Mouse (Mus musculus): ENCODE measurements around the gene Tprgl. TPM values are rescaled to one million over a fixed set of nuclear protein-coding genes. Genes with fewer than 3 reads are reported as not detected.

The Tprgl gene
- 145 and 148 TPM in 2 replicates for polyA plus RNA-seq (2014; fragmentation: Nextera tagmentation; extraction: Ambion mirVana)

DNA sequence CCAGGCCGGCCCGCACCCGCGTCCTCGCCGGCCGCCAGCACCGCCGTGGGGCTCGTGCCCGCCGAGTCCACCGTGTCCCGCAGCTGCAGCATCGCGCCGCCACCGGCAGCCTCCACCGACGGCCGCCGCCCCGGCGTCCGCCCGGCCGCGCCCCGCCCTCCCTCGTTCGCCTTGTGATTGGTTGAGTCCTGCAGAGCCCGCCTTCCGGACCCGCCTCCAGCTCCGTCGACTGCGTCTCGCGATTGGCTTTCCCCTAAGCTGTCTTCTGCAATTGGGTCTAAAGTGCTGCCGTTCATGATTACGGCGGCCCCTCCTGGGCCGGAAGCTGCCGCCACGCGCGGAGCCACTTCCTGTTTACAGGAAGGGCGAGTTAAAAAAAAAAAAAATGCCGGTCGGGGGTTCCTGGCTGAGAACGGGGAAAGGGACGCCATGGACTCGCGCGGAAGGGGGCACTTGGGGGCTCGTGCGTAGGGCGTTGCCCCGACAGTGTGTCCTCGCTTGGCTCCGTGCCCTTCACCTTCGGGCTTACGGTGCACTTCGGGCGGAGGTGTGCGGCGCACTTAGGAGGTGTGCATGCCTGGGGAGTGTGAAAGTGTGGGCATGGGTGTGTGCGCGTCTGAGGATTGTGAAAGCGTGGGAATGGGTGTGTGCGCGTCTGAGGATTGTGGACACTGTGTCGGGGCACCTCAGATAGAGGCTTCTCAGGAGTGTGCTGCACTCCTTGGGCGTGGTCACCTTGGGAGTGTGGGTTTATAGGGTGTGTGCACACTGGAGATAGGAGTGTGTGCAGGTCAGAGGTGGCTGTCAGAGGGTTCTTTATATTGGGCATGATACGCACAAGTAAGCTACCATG lies at the start of gene Tprgl:
Gene Tprgl (minus strand): TSS at position 129 of the 853 bp plus-strand sequence.
- under 1% methylated on average over 75 of the region's 75 CpGs for WGBS
- peak within 1 kb of the TSS; percentile 70 to 74 for H3K27ac ChIP-seq (replicated peaks in 1 of 2; ENCODE audit: control insufficient read depth in 1 of 2, insufficient read depth in 1 of 2, low read depth in 2 of 2, low read length in 2 of 2)
- peak within 1 kb of the TSS; percentile 82 for H3K4me2 ChIP-seq (ENCODE audit: low read length)
- H3K9me3 ChIP-seq (ENCODE audit: control insufficient read depth, low read length): no peaks in the 10 kb centered on the region
- H3K27me3 ChIP-seq (ENCODE audit: control insufficient read depth, insufficient read depth, low read length): no peaks in the 10 kb centered on the region
- peak within 1 kb of the TSS; percentile 86 for H3K9ac ChIP-seq (ENCODE audit: low read length)
- peaks cover 33% of the 10 kb centered on the region for H3K36me3 ChIP-seq (ENCODE audit: control insufficient read depth, insufficient read depth, low read length)
- ATAC-seq (ENCODE audit: insufficient number of reproducible peaks, insufficient read depth, low FRiP score, low read depth): peak; percentile 94
- peaks cover 3 to 15% of the 10 kb centered on the region in 2 experiments; a peak in 3 of 4 replicates for H3K4me1 ChIP-seq (ENCODE audit: control insufficient read depth in 2 of 2, insufficient read depth in 2 of 2, low read length in 2 of 2)
- H3K4me3 ChIP-seq (ENCODE audit: control insufficient read depth in 1 of 2, insufficient read depth in 1 of 2, low read depth in 1 of 2, low read length in 2 of 2): peak within 1 kb of the TSS; percentile 86 to 97

DNA sequence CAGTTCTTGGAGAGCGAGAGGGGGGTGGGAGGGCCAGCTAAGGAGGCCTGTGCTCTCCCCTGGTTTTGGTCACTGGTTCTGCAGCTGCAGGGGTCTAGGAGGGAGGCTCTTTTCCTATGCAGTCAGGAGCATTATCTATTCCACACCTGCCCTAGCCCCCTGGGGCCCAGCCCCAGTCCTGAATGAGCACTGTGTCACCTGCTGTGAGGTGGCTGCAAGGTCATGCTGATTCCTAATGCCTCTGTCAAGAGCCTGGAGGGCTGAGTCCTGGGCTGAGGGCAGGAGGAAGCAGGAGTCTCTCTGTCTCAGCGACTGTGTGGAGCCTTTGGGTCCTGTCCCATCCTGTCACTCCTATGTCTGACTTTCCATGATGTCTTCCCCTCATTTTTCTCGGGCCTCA lies 49.4 kb upstream of the Tprgl start:
- Histone ChIP-seq H3K4me1 (ENCODE audit: control insufficient read depth in 2 of 2, insufficient read depth in 2 of 2, low read length in 2 of 2) (peaks cover 30 to 36% of the 10 kb centered on the region in 2 experiments), H3K36me3 (ENCODE audit: control insufficient read depth, insufficient read depth, low read length) (no peaks in the 10 kb centered on the region), H3K27ac (replicated peaks in 1 of 2; ENCODE audit: control insufficient read depth in 1 of 2, insufficient read depth in 1 of 2, low read depth in 2 of 2, low read length in 2 of 2) (peak overlapping the region in 1 of 2 experiments; percentile 52; a peak in 1 of 4 replicates), H3K27me3 (ENCODE audit: control insufficient read depth, insufficient read depth, low read length) (no peaks in the 10 kb centered on the region), H3K9ac (ENCODE audit: low read length) (no peak overlapping the region), H3K4me2 (ENCODE audit: low read length) (no peak overlapping the region), H3K4me3 (ENCODE audit: control insufficient read depth in 1 of 2, insufficient read depth in 1 of 2, low read depth in 1 of 2, low read length in 2 of 2) (no peak overlapping the region), H3K9me3 (ENCODE audit: control insufficient read depth, low read length) (no peaks in the 10 kb centered on the region)
- 22% methylated on average over 3 of the region's 3 CpGs for WGBS
- no peak for ATAC-seq (ENCODE audit: insufficient number of reproducible peaks, insufficient read depth, low FRiP score, low read depth)

- Histone ChIP-seq H3K27me3 (ENCODE audit: control insufficient read depth, insufficient read depth, low read length) (no peaks in the 10 kb centered on the region), H3K9me3 (ENCODE audit: control insufficient read depth, low read length) (no peaks in the 10 kb centered on the region), H3K9ac (ENCODE audit: low read length) (no peak overlapping the region), H3K4me3 (ENCODE audit: control insufficient read depth in 1 of 2, insufficient read depth in 1 of 2, low read depth in 1 of 2, low read length in 2 of 2) (no peak overlapping the region), H3K27ac (replicated peaks in 1 of 2; ENCODE audit: control insufficient read depth in 1 of 2, insufficient read depth in 1 of 2, low read depth in 2 of 2, low read length in 2 of 2) (0 out of 4 replicates have a peak overlapping the region, but pooled peaks of 1 of the 2 experiments have one; percentile 52), H3K4me1 (ENCODE audit: control insufficient read depth in 2 of 2, insufficient read depth in 2 of 2, low read length in 2 of 2) (peaks cover 30 to 33% of the 10 kb centered on the region in 2 experiments), H3K4me2 (ENCODE audit: low read length) (no peak overlapping the region), H3K36me3 (ENCODE audit: control insufficient read depth, insufficient read depth, low read length) (no peaks in the 10 kb centered on the region)
- 60% methylated on average over 6 of the region's 6 CpGs for WGBS
- ATAC-seq (ENCODE audit: insufficient number of reproducible peaks, insufficient read depth, low FRiP score, low read depth): no peak
These were observed 48.6 kb upstream of the Tprgl start for GRCm38 (mm10) chr4:154209054-154209453.

DNA sequence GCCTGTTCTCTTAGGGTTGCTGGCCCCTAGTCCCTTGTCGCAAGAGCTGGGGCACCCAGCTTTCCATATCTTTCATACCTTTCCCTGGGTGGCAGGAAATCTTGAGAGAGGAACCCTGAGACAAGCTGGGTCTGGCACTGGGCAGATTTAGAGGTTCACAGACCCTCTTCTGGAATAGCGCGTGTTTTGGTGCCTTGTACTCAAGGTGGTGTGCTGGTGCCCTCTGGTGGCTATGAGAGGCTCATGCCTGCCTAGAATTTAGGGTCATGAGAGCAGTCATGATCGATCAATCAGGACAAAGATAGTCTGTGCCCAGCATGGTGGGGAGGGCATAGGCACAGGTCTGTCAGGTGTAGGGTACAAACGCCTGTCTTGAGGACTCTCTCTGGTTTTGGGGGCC lies 46.8 kb upstream of the Tprgl start:
- H3K9ac ChIP-seq (ENCODE audit: low read length): no peak overlapping the region
- H3K36me3 ChIP-seq (ENCODE audit: control insufficient read depth, insufficient read depth, low read length): no peaks in the 10 kb centered on the region
- 13% methylated on average over 5 of the region's 5 CpGs for WGBS
- H3K27me3 ChIP-seq (ENCODE audit: control insufficient read depth, insufficient read depth, low read length): no peaks in the 10 kb centered on the region
- no peaks in the 10 kb centered on the region for H3K9me3 ChIP-seq (ENCODE audit: control insufficient read depth, low read length)
- H3K4me2 ChIP-seq (ENCODE audit: low read length): no peak overlapping the region
- H3K27ac ChIP-seq (replicated peaks in 1 of 2; ENCODE audit: control insufficient read depth in 1 of 2, insufficient read depth in 1 of 2, low read depth in 2 of 2, low read length in 2 of 2): no peak overlapping the region
- H3K4me3 ChIP-seq (ENCODE audit: control insufficient read depth in 1 of 2, insufficient read depth in 1 of 2, low read depth in 1 of 2, low read length in 2 of 2): no peak overlapping the region
- ATAC-seq (ENCODE audit: insufficient number of reproducible peaks, insufficient read depth, low FRiP score, low read depth): no peak
- H3K4me1 ChIP-seq (ENCODE audit: control insufficient read depth in 2 of 2, insufficient read depth in 2 of 2, low read length in 2 of 2): peaks cover 16 to 19% of the 10 kb centered on the region in 2 experiments; a peak in 2 of 4 replicates

GRCm38 (mm10) chr4:154205392-154205791 lies 44.9 kb upstream of the Tprgl start:
- Histone ChIP-seq H3K9me3 (ENCODE audit: control insufficient read depth, low read length) (no peaks in the 10 kb centered on the region), H3K27me3 (ENCODE audit: control insufficient read depth, insufficient read depth, low read length) (no peaks in the 10 kb centered on the region), H3K9ac (ENCODE audit: low read length) (no peak overlapping the region), H3K36me3 (ENCODE audit: control insufficient read depth, insufficient read depth, low read length) (no peaks in the 10 kb centered on the region), H3K4me1 (ENCODE audit: control insufficient read depth in 2 of 2, insufficient read depth in 2 of 2, low read length in 2 of 2) (peaks cover 16 to 19% of the 10 kb centered on the region in 2 experiments; a peak in 2 of 4 replicates), H3K4me2 (ENCODE audit: low read length) (no peak overlapping the region), H3K27ac (replicated peaks in 1 of 2; ENCODE audit: control insufficient read depth in 1 of 2, insufficient read depth in 1 of 2, low read depth in 2 of 2, low read length in 2 of 2) (no peak overlapping the region; a peak in 1 of 4 replicates), H3K4me3 (ENCODE audit: control insufficient read depth in 1 of 2, insufficient read depth in 1 of 2, low read depth in 1 of 2, low read length in 2 of 2) (no peak overlapping the region)
- WGBS: 40% methylated on average over 5 of the region's 5 CpGs
- ATAC-seq (ENCODE audit: insufficient number of reproducible peaks, insufficient read depth, low FRiP score, low read depth): 0 out of 2 replicates have a peak, but pooled peaks have one; percentile 27

DNA sequence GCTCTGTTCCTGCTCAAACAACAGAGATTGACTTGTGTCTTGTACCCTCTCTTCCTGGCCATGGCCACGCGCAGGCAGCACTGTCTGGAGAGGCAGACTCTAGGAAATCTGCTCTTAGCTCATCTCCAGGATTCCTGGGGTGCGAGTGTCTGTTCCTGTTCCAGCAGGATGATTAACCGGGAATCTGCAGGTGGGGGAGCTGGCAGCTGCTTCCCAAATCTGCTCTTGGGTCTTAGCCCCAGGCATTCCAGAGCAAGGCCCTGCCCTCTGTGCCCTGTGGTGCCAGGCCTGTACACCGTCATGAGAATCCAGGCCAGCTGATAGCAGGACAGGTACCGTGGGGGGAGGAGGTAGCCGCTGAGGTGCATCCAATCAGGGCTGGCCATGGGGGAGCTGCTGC lies 44.1 kb upstream of the Tprgl start:
- ATAC-seq (ENCODE audit: insufficient number of reproducible peaks, insufficient read depth, low FRiP score, low read depth): no peak; the same call in 1 of the 2 replicates
- H3K36me3 ChIP-seq (ENCODE audit: control insufficient read depth, insufficient read depth, low read length): no peaks in the 10 kb centered on the region
- no peak overlapping the region for H3K4me2 ChIP-seq (ENCODE audit: low read length)
- H3K27me3 ChIP-seq (ENCODE audit: control insufficient read depth, insufficient read depth, low read length): no peaks in the 10 kb centered on the region
- peaks cover 13 to 14% of the 10 kb centered on the region in 2 experiments; a peak in 2 of 4 replicates for H3K4me1 ChIP-seq (ENCODE audit: control insufficient read depth in 2 of 2, insufficient read depth in 2 of 2, low read length in 2 of 2)
- no peaks in the 10 kb centered on the region for H3K9me3 ChIP-seq (ENCODE audit: control insufficient read depth, low read length)
- no peak overlapping the region for H3K27ac ChIP-seq (replicated peaks in 1 of 2; ENCODE audit: control insufficient read depth in 1 of 2, insufficient read depth in 1 of 2, low read depth in 2 of 2, low read length in 2 of 2)
- H3K9ac ChIP-seq (ENCODE audit: low read length): no peak overlapping the region
- H3K4me3 ChIP-seq (ENCODE audit: control insufficient read depth in 1 of 2, insufficient read depth in 1 of 2, low read depth in 1 of 2, low read length in 2 of 2): no peak overlapping the region
- WGBS: 66% methylated on average over 7 of the region's 7 CpGs

- ATAC-seq (ENCODE audit: insufficient number of reproducible peaks, insufficient read depth, low FRiP score, low read depth): no peak
- no peak overlapping the region for H3K4me3 ChIP-seq (ENCODE audit: control insufficient read depth in 1 of 2, insufficient read depth in 1 of 2, low read depth in 1 of 2, low read length in 2 of 2)
- no peak overlapping the region for H3K4me2 ChIP-seq (ENCODE audit: low read length)
- no peaks in the 10 kb centered on the region for H3K36me3 ChIP-seq (ENCODE audit: control insufficient read depth, insufficient read depth, low read length)
- 84% methylated on average over 5 of the region's 5 CpGs for WGBS
- H3K9me3 ChIP-seq (ENCODE audit: control insufficient read depth, low read length): no peaks in the 10 kb centered on the region
- H3K27me3 ChIP-seq (ENCODE audit: control insufficient read depth, insufficient read depth, low read length): no peaks in the 10 kb centered on the region
- H3K9ac ChIP-seq (ENCODE audit: low read length): no peak overlapping the region
- peaks cover 19 to 22% of the 10 kb centered on the region in 2 experiments; a peak in 3 of 4 replicates for H3K4me1 ChIP-seq (ENCODE audit: control insufficient read depth in 2 of 2, insufficient read depth in 2 of 2, low read length in 2 of 2)
- H3K27ac ChIP-seq (replicated peaks in 1 of 2; ENCODE audit: control insufficient read depth in 1 of 2, insufficient read depth in 1 of 2, low read depth in 2 of 2, low read length in 2 of 2): no peak overlapping the region
These were observed 41.0 kb upstream of the Tprgl start for GRCm38 (mm10) chr4:154201511-154201910.
